Mouse (Mus musculus) lung, embryonic 15.5 days (tissue): Measurements from ENCODE around the gene Syne3. TPM values are rescaled to one million over a fixed set of nuclear protein-coding genes. Genes with fewer than 3 reads are reported as not detected.

Source experiments
- ATAC-seq: fragments of 200-750 bp; cut with Nextera tagmentation; 2 replicates; pipeline ENCODE4 v1.8.0; 2017; ENCODE audit warnings: moderate number of reproducible peaks, borderline replicate concordance; ENCODE audit not compliant: low FRiP score, low TSS enrichment; ENCODE audit errors: extremely low read depth
- H3K27ac ChIP-seq: fragments of 300-500 bp; sonication (generic); 2 replicates; pipeline ENCODE4 v1.5.1; 2015; ENCODE audit warnings: moderate library complexity, mild to moderate bottlenecking, inconsistent platforms
- H3K27me3 ChIP-seq: fragments of 300-500 bp; sonication (generic); 2 replicates; pipeline ENCODE4 v1.6.1; 2015; ENCODE audit warnings: inconsistent platforms
- H3K36me3 ChIP-seq: fragments of 300-500 bp; sonication (generic); 2 replicates; pipeline ENCODE4 v1.6.1; 2015; ENCODE audit warnings: inconsistent platforms
- H3K4me1 ChIP-seq: fragments of 300-500 bp; sonication (generic); 2 replicates; pipeline ENCODE4 v1.6.1; 2015; ENCODE audit warnings: inconsistent platforms
- H3K4me2 ChIP-seq: fragments of 300-500 bp; sonication (generic); 2 replicates; pipeline ENCODE4 v1.6.1; 2015; ENCODE audit warnings: inconsistent platforms, mild to moderate bottlenecking, moderate library complexity
- H3K4me3 ChIP-seq: fragments of 300-500 bp; sonication (generic); 2 replicates; pipeline ENCODE4 v1.5.1; 2015; ENCODE audit warnings: mild to moderate bottlenecking, inconsistent platforms
- H3K9ac ChIP-seq: fragments of 300-500 bp; sonication (generic); 2 replicates; pipeline ENCODE4 v1.6.1; 2015; ENCODE audit warnings: inconsistent platforms
- H3K9me3 ChIP-seq: fragments of 300-500 bp; sonication (generic); 2 replicates; pipeline ENCODE4 v1.6.1; 2016; ENCODE audit warnings: inconsistent platforms
- WGBS: fragments of 180-500 bp; shearing (Covaris S2); methylation state at CpG from one replicate; pipeline ENCODE4 v1.1.7; 2015; 5-methylcytosine and 5-hydroxymethylcytosine counted together
- polyA plus RNA-seq: library from polyadenylated mRNA; unstranded; fragments of >200 nt; fragmentation: Nextera tagmentation; extraction: Ambion mirVana; gene quantifications from 2 replicates; pipeline ENCODE4 v1.2.1, GENCODE M21; 2015

The Syne3 gene
- polyA plus RNA-seq, 1 experiment from 2014 or later = 0.81 TPM

- Histone ChIP-seq H3K4me3 (no peak overlapping the region), H3K27me3 (no peaks in the 10 kb centered on the region), H3K4me1 (no peaks in the 10 kb centered on the region), H3K27ac (no peak overlapping the region), H3K4me2 (no peak overlapping the region), H3K9ac (no peak overlapping the region), H3K9me3 (peaks cover 4% of the 10 kb centered on the region; the same call in 1 of the 2 replicates), H3K36me3 (no peaks in the 10 kb centered on the region)
- ATAC-seq = no peak
- 38% methylated on average over 13 of the region's 13 CpGs for WGBS
These were observed 75.8 kb downstream of the Syne3 start for GRCm38 (mm10) chr12:104933800-104934199.

- Histone ChIP-seq H3K27ac (no peak overlapping the region), H3K4me2 (no peak overlapping the region), H3K9ac (no peak overlapping the region), H3K27me3 (no peaks in the 10 kb centered on the region), H3K9me3 (peaks cover 4% of the 10 kb centered on the region; the same call in 1 of the 2 replicates), H3K36me3 (no peaks in the 10 kb centered on the region), H3K4me1 (no peaks in the 10 kb centered on the region), H3K4me3 (no peak overlapping the region)
- ATAC-seq = no peak
- WGBS = 63% methylated on average over 2 of the region's 2 CpGs
These were observed 76.4 kb downstream of the Syne3 start for GRCm38 (mm10) chr12:104933217-104933616.

DNA sequence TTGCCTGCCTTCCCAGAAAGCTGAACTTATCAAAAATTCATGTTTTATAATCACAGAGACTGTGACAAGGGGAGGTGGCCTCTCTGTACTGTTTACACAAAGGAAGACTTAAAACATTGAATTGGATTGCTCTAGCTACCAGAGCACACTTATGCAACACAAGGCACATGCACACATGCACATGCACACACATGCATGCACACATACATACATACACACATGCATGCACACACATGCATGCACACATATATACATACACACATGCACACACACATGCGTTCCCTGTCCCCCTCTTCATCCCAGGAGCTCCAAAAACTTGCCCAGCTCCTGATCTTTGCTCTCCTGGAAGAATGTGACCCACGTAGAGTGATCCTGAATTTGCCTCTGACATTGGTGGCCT lies 83.8 kb downstream of the Syne3 start:
- Histone ChIP-seq H3K4me3 (no peak overlapping the region), H3K27me3 (no peaks in the 10 kb centered on the region), H3K9ac (no peak overlapping the region), H3K4me1 (peaks cover 9% of the 10 kb centered on the region; the same call in 1 of the 2 replicates), H3K9me3 (no peaks in the 10 kb centered on the region), H3K4me2 (no peak overlapping the region), H3K27ac (no peak overlapping the region), H3K36me3 (no peaks in the 10 kb centered on the region)
- 72% methylated on average over 2 of the region's 2 CpGs for WGBS
- no peak for ATAC-seq

DNA sequence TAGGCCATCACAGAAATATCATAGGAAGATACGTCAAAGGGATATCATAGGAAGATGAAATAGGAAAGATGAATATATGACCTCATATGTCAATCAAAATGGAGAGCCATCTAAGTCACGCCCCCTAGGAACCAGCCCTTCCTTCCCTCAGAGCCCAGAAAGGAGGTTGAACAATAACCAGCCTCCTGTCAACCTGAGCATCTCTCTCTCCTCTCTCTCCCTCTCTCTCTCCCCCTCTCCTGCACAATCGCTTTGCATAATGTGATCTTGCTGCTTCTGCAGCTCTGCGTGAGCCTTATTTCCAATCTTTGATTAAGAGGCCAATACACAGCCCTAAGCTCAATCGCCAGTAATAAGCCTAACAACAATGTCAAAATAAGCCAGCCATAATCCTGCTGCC lies 84.6 kb downstream of the Syne3 start:
- ATAC-seq = no peak
- H3K4me3 ChIP-seq = no peak overlapping the region
- H3K27ac ChIP-seq = no peak overlapping the region
- no peak overlapping the region for H3K9ac ChIP-seq
- no peaks in the 10 kb centered on the region for H3K36me3 ChIP-seq
- H3K9me3 ChIP-seq = no peaks in the 10 kb centered on the region
- H3K4me1 ChIP-seq = peaks cover 9% of the 10 kb centered on the region; the same call in 1 of the 2 replicates
- 84% methylated on average over 5 of the region's 5 CpGs for WGBS
- no peak overlapping the region for H3K4me2 ChIP-seq
- H3K27me3 ChIP-seq = no peaks in the 10 kb centered on the region

DNA sequence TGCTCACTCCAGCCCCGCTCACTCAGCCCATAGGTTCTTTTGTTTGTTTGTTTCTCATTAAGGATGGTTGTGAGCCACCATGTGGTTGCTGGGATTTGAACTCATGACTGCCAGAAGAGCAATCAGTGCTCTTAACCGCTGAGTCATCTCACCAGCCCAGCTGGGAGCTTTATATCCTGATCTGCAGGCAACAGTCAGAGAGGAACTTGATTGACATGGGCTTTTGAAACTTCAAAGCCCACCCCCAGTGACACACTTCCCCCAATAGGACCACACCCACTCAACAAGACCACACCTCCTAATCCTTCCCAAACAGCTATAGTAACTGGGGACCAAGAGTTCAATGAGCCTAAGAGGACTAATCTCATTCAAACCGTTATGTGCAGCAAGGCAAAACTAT lies 85.1 kb downstream of the Syne3 start:
- Histone ChIP-seq H3K27me3 (no peaks in the 10 kb centered on the region), H3K4me1 (peaks cover 9% of the 10 kb centered on the region; the same call in 1 of the 2 replicates), H3K4me2 (no peak overlapping the region), H3K4me3 (no peak overlapping the region), H3K36me3 (no peaks in the 10 kb centered on the region), H3K9me3 (no peaks in the 10 kb centered on the region), H3K9ac (no peak overlapping the region), H3K27ac (peak overlapping the region; percentile 26; the same call in 1 of the 2 replicates)
- no peak for ATAC-seq
- WGBS = 93% methylated on average over 3 of the region's 3 CpGs

DNA sequence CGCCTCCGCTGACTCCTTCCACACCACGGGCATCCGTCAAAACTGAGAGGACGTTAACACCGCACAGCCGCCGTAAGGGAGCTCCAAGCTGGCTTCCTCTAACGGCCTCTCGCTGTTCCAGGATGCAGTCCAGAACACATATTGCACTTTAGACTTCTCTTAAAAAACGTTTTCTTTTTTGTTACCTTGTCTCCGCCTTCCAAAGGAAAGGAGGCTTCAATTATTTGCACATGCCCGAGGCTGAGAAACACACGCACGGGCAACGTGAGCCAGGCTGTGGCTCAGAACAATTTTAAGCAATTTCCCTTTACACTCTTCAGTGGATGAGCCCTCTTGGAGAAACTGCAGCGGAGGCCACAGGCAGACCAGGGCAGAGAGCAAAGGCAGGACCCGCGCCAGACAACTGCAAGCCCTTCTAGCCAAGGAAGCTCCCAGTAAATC lies 85.6 kb downstream of the Syne3 start:
- Histone ChIP-seq H3K36me3 (no peaks in the 10 kb centered on the region), H3K4me3 (no peak overlapping the region), H3K27me3 (no peaks in the 10 kb centered on the region), H3K4me2 (peak overlapping the region; percentile 5; the same call in 1 of the 2 replicates), H3K4me1 (peaks cover 9% of the 10 kb centered on the region; the same call in 1 of the 2 replicates), H3K9me3 (no peaks in the 10 kb centered on the region), H3K27ac (peak overlapping the region; percentile 26; the same call in 1 of the 2 replicates), H3K9ac (no peak overlapping the region)
- ATAC-seq = no peak
- 21% methylated on average over 19 of the region's 19 CpGs for WGBS

DNA sequence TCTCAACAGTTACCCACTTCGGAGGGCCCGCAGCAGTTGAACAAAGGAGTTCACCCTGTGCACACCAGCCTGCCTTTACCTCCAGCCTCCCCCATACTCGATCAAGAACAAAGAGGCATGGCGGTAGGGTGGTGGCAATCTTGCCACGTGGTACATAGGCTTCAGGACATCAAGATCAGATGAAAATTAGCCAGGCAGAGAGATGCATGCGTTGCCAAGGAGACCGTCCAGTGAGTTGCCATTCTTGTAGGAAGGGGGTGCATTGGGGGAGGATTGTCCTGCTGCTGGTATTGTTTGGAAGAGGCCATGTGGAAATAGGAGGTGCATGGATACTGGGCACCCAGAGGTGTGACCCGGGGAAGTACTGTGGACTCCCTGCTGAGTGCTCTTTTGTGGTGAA lies 87.0 kb downstream of the Syne3 start:
- Histone ChIP-seq H3K27me3 (no peaks in the 10 kb centered on the region), H3K4me1 (peaks cover 9% of the 10 kb centered on the region; the same call in 1 of the 2 replicates), H3K4me3 (no peak overlapping the region), H3K36me3 (no peaks in the 10 kb centered on the region), H3K9me3 (no peaks in the 10 kb centered on the region), H3K9ac (no peak overlapping the region), H3K4me2 (no peak overlapping the region), H3K27ac (no peak overlapping the region)
- WGBS = 66% methylated on average over 8 of the region's 8 CpGs
- no peak for ATAC-seq

DNA sequence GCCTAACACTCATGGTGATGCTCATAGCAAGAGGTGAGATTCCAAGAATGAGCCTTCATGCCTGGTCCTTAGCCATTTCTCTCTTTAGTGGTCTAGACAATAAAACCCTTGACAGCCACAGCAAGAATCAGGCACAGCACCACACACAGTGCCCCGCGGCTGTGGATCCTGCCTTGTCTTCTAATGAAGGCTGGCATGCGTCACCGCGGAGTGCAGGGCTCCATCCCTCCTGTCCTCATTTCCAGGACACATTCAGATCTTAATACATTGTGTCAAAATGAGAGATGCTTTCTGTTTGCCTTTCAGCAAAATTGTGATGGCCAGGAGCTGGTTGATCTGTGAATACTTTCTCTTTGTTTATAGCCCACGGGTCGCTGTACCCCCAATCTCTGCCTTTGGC lies 88.5 kb downstream of the Syne3 start:
- Histone ChIP-seq H3K9me3 (no peaks in the 10 kb centered on the region), H3K27me3 (no peaks in the 10 kb centered on the region), H3K36me3 (no peaks in the 10 kb centered on the region), H3K27ac (no peak overlapping the region), H3K4me3 (no peak overlapping the region), H3K4me2 (no peak overlapping the region), H3K4me1 (peaks cover 9% of the 10 kb centered on the region; the same call in 1 of the 2 replicates), H3K9ac (no peak overlapping the region)
- 75% methylated on average over 7 of the region's 7 CpGs for WGBS
- no peak for ATAC-seq

- WGBS = 67% methylated on average over 2 of the region's 2 CpGs
- Histone ChIP-seq H3K27me3 (no peaks in the 10 kb centered on the region), H3K4me2 (no peak overlapping the region), H3K36me3 (no peaks in the 10 kb centered on the region), H3K4me3 (no peak overlapping the region), H3K27ac (no peak overlapping the region), H3K9me3 (no peaks in the 10 kb centered on the region), H3K4me1 (peaks cover 6% of the 10 kb centered on the region; the same call in 1 of the 2 replicates), H3K9ac (no peak overlapping the region)
- no peak for ATAC-seq
These were observed 90.4 kb downstream of the Syne3 start for GRCm38 (mm10) chr12:104919247-104919646.

DNA sequence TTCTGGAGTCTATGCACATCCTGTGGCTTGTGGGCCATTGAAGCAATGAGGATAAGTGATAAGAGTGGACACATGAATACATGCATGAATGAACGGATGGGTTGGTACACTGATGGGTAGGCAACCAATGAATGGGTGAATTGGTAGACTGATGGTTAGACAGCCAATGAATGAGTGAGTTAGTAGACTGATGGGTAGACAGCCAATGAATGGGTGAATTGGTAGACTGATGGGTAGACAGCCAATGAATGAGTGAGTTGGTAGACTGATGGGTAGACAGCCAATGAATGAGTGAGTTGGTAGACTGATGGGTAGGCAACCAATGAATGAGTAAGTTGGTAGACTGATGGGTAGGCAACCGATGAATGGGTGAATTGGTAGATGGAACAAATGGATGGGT lies 91.7 kb downstream of the Syne3 start:
- Histone ChIP-seq H3K9ac (no peak overlapping the region), H3K4me3 (no peak overlapping the region), H3K27me3 (no peaks in the 10 kb centered on the region), H3K4me1 (no peaks in the 10 kb centered on the region), H3K4me2 (no peak overlapping the region), H3K36me3 (no peaks in the 10 kb centered on the region), H3K27ac (no peak overlapping the region), H3K9me3 (no peaks in the 10 kb centered on the region)
- 92% methylated on average over 2 of the region's 2 CpGs for WGBS
- no peak for ATAC-seq

- no peak for ATAC-seq
- no peak overlapping the region for H3K4me2 ChIP-seq
- H3K4me3 ChIP-seq = no peak overlapping the region
- H3K9ac ChIP-seq = no peak overlapping the region
- no peaks in the 10 kb centered on the region for H3K9me3 ChIP-seq
- no peak overlapping the region for H3K27ac ChIP-seq
- no peaks in the 10 kb centered on the region for H3K36me3 ChIP-seq
- H3K27me3 ChIP-seq = no peaks in the 10 kb centered on the region
- H3K4me1 ChIP-seq = 0 out of 2 replicates have a peak, but pooled peaks cover 2% of the 10 kb centered on the region
- WGBS = 93% methylated on average over 4 of the region's 4 CpGs
These were observed 92.3 kb downstream of the Syne3 start for GRCm38 (mm10) chr12:104917297-104917696.

DNA sequence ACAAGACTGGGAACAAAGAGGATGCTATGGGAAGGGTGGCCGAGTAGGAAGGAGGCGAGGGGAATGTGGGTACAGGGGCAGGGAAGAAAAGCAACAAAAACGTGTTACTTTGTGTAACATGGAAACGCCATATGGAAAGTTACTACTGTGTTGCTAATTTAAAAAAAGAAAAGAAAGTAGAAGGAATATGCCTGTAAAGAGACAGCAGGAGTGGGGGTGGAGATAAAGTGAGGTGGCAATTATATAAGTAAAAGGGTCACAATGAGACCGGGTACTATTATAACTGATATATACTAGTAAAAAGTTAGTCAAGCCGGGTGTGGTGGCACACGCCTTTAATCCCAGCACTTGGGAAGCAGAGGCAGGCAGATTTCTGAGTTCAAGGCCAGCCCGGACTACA lies 92.8 kb downstream of the Syne3 start:
- 88% methylated on average over 8 of the region's 8 CpGs for whole genome bisulfite sequencing
- ATAC-seq = no peak

GRCm38 (mm10) chr12:104915681-104916080 lies 93.9 kb downstream of the Syne3 start:
- Histone ChIP-seq H3K4me2 (no peak overlapping the region), H3K9me3 (no peaks in the 10 kb centered on the region), H3K9ac (no peak overlapping the region), H3K27me3 (no peaks in the 10 kb centered on the region), H3K27ac (no peak overlapping the region), H3K36me3 (no peaks in the 10 kb centered on the region), H3K4me3 (no peak overlapping the region), H3K4me1 (0 out of 2 replicates have a peak, but pooled peaks cover 5% of the 10 kb centered on the region)
- 56% methylated on average over 4 of the region's 4 CpGs for WGBS
- ATAC-seq = no peak

More for the DNA sequence above, 92.8 kb downstream of the Syne3 start:
- no peak overlapping the region for H3K27ac ChIP-seq
- H3K4me1 ChIP-seq = 0 out of 2 replicates have a peak, but pooled peaks cover 5% of the 10 kb centered on the region
- no peaks in the 10 kb centered on the region for H3K27me3 ChIP-seq
- no peaks in the 10 kb centered on the region for H3K9me3 ChIP-seq
- H3K36me3 ChIP-seq = no peaks in the 10 kb centered on the region
- no peak overlapping the region for H3K4me3 ChIP-seq
- H3K4me2 ChIP-seq = no peak overlapping the region
- no peak overlapping the region for H3K9ac ChIP-seq
